Mouse (Mus musculus): ENCODE data around the gene Nav2. TPM values are rescaled to one million over a fixed set of nuclear protein-coding genes. Genes with fewer than 3 reads are reported as not detected.

Gene Nav2
- total RNA-seq, 2 experiments from 2014 or later, result 6.1 to 7.5 TPM

DNA sequence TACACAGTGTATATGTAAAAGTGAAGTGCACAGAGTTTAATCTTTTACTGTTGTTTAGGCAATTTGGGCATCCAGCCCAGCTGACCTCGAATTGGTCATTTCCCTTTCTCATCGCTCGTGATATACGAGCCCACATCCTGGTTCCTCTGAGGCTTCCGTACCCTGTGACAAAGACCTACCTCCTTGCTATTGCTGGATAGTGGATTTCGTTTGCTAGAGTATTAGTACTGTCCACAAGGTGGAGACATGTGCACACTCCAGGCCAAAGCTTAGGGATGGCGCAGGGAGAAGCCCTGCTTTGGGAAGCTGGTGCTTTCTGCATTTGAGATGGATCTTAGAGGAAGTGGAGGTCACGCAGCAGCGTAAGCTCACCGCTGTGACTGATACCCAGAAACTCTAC lies 559.3 kb downstream of the Nav2 start:
- peak in 1 of 2 experiments; percentile 25 for DNase-seq (ENCODE audit: low spot score in 2 of 2)

- DNase-seq (ENCODE audit: low spot score in 2 of 2), result no peak
Measured at GRCm38 (mm10) chr7:49468492-49469205, 560.1 kb downstream of the Nav2 start.

GRCm38 (mm10) chr7:49471278-49471677 lies 562.8 kb downstream of the Nav2 start:
- peak; percentile 47 to 54 for DNase-seq (ENCODE audit: low spot score in 2 of 2)

DNA sequence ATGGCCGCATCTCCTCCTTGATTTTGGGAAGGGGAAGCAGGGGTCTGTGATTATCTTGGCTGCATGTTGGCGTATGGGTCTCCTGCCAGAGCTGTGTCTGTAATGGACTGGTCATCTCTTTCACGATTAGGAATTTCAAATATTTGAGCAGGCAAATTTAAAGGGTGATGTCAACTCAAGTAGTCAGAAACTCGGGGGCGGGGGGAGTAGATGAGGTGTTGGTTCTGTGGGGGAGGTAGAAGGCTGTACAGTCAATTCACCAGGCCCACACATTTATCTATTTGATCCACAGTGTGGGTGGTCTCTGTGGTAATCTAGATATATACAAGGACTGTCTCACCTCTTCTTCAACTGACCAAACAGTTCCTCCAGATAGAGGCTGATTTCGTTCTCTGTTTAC lies 566.8 kb downstream of the Nav2 start:
- no peak for DNase-seq (ENCODE audit: low spot score in 2 of 2)

DNA sequence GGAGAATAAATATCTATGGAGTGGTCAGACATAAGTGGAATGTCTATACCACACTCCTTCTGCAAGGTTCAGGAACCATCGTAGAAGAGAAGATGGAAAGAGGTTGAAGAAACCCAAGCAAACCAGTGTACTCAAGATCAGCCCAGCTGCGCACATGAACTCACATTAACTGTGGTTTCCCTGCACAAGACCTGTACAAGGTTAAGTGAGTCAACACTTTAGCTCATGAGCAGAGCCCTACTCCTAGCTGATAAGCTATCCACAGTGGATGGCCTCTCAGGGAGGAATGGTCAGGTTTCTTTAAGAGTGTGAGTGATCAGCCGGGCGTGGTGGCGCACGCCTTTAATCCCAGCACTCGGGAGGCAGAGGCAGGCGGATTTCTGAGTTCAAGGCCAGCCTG lies 567.6 kb downstream of the Nav2 start:
- DNase-seq (ENCODE audit: low spot score in 2 of 2), result no peak

- no peak for DNase-seq (ENCODE audit: low spot score in 2 of 2)
Measured at GRCm38 (mm10) chr7:49476666-49477065, 568.1 kb downstream of the Nav2 start.

DNA sequence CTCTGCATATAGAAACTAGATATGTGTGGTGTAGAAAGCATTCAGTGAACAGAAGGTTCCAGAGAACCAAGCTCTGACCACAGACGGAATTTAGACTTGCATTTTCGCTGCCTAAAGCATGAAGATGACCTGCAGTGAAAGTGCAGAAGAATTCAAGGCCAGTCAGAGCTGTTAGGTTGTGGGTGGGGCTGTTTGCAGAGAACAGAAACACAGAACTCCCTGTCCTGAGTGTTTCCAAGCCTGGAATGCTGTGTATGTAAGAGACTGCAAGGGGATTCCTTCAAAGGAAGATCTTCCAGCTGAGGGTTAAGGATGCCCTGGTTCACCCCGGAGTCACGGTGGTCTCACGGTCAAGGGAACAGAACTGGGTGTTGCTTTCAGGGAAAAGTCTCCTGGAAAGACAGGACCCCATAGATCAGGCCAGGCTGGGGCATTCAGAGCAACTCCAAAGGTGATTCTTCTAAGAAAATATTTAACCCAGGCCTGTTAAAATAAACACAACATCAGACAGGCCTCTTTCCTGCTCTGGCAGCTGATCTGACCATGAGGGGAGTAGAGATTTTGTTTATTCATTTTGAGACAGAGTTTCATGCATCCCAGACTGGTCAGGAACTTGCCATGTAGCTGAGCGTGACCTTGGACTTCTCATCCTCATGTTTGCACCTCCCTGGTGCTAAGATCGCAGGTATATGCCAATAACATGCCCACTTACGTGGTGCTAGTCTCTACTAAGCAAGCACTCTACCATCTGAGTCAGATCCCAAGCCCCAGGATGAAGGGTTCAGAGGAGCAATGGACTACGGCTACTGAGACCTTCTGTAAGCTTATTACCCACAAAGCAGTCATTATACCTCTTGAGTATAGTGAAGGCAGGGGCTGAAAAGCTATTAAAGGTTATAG lies 568.8 kb downstream of the Nav2 start:
- no peak for DNase-seq (ENCODE audit: low spot score in 2 of 2)

DNA sequence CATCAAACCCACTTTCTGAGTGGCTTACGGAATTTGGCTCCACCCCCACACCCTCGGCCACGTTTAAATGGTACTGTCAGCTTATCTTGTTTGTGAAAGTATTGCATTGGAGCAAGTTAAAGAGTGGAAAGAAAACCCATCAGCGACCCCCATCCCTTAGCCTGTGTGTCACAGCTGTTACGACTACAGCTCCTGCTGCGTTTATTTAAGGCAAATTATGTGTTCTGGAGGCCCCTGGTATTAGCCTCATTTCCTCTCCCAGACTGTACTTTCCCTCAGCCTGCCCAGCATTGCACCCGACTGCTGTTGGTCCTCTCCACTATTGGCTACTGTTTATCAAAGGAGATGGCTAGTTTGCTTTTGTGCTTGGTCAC lies 569.4 kb downstream of the Nav2 start:
- no peak for DNase-seq (ENCODE audit: low spot score in 2 of 2)

DNA sequence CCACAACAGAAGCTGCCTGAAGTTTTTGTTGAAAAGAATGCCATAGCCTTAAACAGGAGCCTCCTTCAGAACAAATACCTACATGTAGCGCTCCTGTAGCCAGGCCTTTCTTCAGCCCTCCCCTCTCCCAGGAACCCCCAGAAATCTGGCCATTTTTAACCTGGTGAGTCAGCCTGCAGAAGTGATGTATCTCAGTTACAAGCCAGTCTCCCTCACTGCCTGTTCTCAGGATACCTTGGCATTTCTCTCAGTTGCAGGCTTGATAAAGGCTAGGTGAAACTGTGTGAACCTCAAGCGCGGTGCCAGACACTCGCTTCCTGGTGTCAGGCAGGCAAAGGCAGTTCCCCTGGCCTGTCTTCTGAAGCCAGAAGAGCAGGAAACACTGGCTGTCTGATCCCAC lies 570.4 kb downstream of the Nav2 start:
- DNase-seq (ENCODE audit: low spot score in 2 of 2), result no peak

- no peak for DNase-seq (ENCODE audit: low spot score in 2 of 2)
Measured at GRCm38 (mm10) chr7:49480962-49481361, 572.4 kb downstream of the Nav2 start.

DNA sequence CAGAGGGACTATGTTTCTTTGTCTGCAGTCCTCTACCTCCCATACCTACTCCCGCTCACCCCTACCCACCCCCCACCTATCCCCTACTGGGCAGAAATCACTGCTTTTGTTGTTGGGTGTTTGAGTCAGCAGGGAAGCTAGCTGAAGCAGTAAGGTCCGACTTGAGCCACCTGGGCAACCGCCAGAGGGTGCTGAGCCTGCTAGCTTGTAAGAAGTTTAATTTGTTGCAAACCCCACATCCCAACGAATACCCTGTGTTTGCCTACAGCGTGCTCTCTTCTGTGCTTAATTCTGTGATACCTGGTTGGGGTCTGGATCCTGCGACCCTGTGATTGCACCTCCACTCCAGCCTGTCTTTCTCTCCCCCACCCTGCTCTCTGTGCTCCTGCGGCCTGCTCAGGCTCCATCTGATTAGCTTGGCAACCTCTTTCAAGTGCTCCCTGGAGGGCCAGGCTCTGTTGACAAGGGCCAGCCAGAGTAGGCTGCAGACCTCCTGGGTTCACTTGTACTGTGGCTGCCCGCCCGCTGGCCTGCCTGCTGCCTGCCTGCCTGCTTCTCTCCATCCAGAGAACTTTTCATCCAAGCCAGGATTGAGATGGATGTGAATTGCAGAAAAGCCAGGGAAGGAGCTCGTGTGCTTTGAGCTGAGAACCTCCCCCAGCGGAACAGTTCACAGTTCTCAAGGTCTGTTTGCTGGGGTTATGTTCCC lies 575.7 kb downstream of the Nav2 start:
- no peak for DNase-seq (ENCODE audit: low spot score in 2 of 2)

DNA sequence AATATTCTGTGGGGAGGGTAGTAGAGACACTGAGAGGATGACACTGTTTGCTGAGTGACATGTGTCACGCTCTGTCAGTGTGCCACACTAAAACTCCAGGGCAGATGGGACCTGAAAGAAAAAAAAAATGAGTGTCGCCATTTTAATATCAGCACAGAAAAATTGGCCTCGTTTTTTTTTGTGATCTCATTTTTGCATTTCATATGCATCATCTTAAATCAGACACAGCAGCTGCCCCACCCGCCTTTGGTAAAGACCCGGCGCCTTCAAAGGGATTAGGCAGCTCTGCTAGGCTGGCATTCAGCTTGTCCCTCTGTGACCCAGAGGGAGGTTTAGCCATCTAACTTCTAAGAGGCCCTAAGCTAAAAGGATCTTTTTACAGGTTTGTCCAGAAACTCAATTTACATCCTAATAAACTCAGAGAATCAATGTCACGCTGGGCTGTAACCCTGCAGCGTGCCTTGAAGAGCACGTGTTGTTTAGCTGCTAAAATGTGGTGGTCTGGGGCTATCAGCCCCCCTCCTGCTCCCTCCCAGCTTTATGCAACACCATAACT lies 576.9 kb downstream of the Nav2 start:
- no peak for DNase-seq (ENCODE audit: low spot score in 2 of 2)

- no peak for DNase-seq (ENCODE audit: low spot score in 2 of 2)
Measured at GRCm38 (mm10) chr7:49487347-49487746, 578.8 kb downstream of the Nav2 start.

- DNase-seq (ENCODE audit: low spot score in 2 of 2), result no peak
Measured at GRCm38 (mm10) chr7:49488493-49489087, 580.1 kb downstream of the Nav2 start.

- DNase-seq (ENCODE audit: low spot score in 2 of 2), result no peak
Measured at GRCm38 (mm10) chr7:49490814-49491213, 582.3 kb downstream of the Nav2 start.

DNA sequence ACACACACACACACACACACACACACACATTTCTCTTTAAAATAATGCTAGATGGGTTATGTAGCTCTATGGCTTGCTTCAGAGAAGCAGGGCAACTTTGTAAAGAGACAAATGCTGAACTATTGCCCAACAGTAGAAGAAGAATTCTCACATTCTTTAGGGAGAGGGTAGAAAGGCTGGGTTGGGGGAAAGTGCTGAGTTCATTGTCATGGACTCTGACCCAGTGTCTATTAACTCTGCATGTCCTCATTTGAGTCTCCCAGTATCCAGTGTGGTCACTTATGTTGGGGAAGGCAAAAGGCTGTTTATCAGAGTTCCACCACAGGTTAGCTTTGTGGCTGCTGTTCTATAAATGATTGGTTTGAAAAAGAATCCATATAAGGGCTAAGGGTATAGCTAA lies 584.1 kb downstream of the Nav2 start:
- no peak for DNase-seq (ENCODE audit: low spot score in 2 of 2)

GRCm38 (mm10) chr7:49493210-49493609 lies 584.7 kb downstream of the Nav2 start:
- peak; percentile 17 to 49 for DNase-seq (ENCODE audit: low spot score in 2 of 2)

DNA sequence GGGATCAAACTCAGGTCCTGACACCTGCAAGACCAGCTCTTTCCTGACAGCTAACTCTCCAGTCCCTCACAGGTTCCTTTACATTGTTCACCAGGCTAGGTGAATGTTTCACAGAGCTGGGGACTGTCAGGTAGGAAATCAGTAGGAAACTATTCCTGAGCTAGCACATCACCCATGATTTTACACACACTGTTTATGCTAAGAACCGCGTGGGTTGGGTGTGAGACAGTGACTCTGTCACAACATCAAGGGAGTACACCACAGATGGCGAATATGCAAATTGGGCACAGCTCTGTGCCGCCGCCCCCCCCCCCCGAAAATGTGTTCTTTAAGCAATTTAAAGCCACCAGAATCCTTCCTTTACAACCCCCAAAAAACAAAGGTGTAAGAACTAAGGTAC lies 586.1 kb downstream of the Nav2 start:
- no peak for DNase-seq (ENCODE audit: low spot score in 2 of 2)

- DNase-seq (ENCODE audit: low spot score in 2 of 2), result no peak
Measured at GRCm38 (mm10) chr7:49496111-49496510, 587.6 kb downstream of the Nav2 start.

DNA sequence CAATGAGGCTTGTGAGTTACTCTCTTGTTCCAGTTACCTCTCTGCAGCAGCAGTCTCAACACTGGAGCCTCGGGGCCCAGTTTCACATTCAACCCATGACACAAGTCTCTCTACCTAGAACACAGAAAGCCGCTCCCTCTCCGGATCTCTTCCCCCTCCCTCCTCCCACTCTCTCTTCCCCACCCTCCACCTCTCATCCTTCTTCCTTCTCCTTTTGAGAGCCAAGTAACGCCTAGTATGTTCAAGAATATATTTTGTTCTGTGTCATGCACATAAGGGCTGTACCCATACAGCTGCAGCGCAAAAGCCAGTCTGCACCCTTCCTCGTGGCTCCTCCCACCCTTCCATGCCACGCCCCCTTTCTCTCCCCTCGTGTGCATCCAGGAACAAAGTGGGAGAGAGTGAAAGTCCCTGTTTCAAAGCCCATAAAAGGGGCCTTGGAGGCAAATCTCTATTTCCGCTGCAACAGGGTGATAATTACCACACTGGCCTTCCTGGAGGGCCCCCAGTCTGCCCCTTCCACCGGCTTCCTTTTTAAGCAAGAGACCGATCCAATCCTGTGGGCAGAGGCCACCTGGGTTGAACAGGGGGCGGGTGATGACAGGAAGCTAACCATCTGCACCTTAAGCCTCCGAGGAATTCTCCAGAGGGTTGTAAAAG lies 588.4 kb downstream of the Nav2 start:
- no peak for DNase-seq (ENCODE audit: low spot score in 2 of 2)

All from adrenal gland, adult 18-20 months (tissue).